Mouse (Mus musculus) gastrocnemius, postnatal 36 days (tissue): ENCODE measurements around the gene Hoxd9. TPM values are rescaled to one million over a fixed set of nuclear protein-coding genes. Genes with fewer than 3 reads are reported as not detected.

ENCODE experiments used
- DNase-seq, 2 experiments: peaks; one replicate each; pipeline ENCODE4 v3.0.0; 2022
- intact Hi-C: fragments of 180-260 bp; cut with DNase I; formaldehyde crosslinking; loops from one replicate; pipeline ENCODE4 v1.15.1; 2025
- total RNA-seq, 2 experiments: library from RNA; stranded (reverse); gene quantifications; 2 replicates each; pipeline ENCODE4 v1.2.3; 2021

Hoxd9 gene
- total RNA-seq, 2 experiments from 2014 or later: 16.7 to 16.8 TPM

GRCm38 (mm10) chr2:74726551-74726950 is 29.0 kb downstream of the Hoxd9 start, which contains the start of gene Gm28230:
Gene Gm28230, plus strand, starts transcription at chr2:74726728.
- DNase-seq: no peak
- intact Hi-C loops: no loop called here

DNA sequence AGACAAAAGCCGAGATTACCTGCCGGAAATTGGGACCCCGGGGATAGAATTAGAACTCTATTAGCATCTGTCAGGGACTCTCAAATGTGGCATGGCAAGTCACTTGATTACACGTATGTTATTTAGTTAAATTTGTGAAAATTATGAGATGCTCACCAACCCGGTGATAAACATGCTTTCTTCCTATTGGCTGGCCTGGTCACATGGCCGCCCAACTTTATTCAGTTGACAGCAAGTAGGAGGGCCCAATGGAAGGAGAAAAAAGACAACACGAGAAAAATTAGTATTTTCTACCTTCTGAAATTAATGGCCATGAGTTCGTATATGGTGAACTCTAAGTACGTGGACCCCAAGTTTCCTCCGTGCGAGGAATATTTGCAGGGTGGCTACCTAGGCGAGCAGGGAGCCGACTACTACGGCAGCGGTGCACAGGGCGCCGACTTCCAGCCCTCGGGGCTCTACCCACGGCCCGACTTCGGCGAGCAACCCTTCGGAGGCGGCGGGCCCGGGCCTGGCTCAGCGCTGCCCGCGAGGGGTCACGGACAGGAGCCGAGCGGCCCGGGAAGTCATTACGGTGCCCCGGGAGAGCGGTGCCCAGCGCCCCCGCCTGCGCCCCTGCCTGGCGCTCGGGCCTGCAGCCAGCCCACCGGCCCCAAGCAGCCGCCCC is 29.6 kb downstream of the Hoxd9 start:
- DNase-seq: no peak
- intact Hi-C loops: no loop called here

GRCm38 (mm10) chr2:74727640-74728302 is 30.2 kb downstream of the Hoxd9 start:
- intact Hi-C loops: no loop called here
- no peak for DNase-seq

DNA sequence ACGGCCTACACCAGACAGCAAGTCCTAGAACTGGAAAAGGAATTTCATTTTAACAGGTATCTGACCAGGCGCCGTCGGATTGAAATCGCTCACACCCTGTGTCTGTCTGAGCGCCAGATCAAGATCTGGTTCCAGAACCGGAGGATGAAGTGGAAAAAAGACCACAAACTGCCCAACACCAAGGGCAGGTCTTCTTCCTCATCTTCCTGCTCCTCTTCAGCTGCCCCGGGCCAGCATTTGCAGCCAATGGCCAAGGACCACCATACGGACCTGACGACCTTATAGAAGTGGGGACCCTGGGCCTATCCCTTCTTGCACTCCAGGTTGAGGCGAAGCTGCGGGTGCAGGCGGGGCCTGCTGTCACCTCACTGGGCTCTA is 30.8 kb downstream of the Hoxd9 start:
- DNase-seq: no peak
- intact Hi-C loops: no loop called here

GRCm38 (mm10) chr2:74730331-74730730 is 32.8 kb downstream of the Hoxd9 start:
- intact Hi-C loops: no loop called here
- no peak for DNase-seq

DNA sequence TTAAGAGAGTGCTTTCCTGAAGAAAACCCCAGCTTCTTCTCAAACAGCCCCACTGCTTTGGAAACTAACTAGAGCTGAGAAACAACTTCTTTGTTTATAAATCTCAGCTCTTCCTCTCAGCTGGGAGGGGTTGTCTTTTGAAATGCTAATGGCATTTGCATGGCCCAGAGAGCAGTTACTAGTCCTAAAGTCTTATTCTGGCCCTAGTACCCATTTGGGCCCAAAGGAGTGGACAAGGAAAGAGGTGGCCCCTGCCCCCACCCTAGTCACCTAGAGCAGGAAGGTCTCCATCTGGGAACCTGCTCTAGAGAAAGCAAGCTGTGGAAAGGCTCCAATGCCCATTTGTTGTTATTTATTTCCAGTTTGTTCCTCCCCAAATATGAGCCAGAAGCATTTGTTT is 33.5 kb downstream of the Hoxd9 start:
- intact Hi-C loops: no loop called here
- DNase-seq: no peak

DNA sequence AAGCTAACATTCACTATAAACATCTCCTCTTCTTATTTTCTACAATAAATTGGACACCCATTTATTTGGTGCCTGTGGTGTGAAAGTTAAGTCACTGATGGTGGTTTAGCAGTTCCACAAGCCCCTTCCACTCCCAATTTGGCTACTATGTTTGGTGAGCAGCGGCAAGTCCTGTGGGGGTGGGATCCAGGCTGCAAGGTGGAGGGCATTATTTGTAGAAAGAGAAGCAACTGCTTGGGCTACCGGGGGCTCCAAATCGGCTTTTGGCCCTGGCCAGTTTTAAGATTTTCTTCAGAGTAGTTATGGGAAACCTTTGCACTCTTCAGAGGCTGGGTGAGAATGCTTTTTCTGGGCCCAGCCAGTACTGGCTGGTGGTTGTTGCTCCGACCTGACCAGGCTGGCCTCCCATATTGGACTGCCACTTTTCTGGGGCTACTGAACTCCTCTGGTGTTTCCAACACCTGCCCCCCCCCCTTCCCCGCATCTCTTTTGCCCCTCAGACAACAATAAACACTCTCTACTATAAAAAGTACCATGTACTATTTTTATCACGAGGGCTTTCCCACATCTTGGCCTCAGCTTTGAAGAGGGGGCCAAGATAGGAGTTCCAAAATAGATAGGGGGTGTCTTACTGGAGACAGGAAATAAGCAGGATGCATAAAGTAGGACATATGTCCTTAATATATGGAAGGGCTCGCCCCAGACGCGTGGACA is 34.4 kb downstream of the Hoxd9 start:
- intact Hi-C loops: no loop called here
- no peak for DNase-seq

- no peak for DNase-seq
- intact Hi-C loops: no loop called here
Measured at GRCm38 (mm10) chr2:74732513-74733316, 35.2 kb downstream of the Hoxd9 start.

- DNase-seq: no peak
- intact Hi-C loops: no loop called here
Measured at GRCm38 (mm10) chr2:74733317-74733661, 35.8 kb downstream of the Hoxd9 start.

GRCm38 (mm10) chr2:74733765-74734164 is 36.2 kb downstream of the Hoxd9 start:
- DNase-seq: no peak
- intact Hi-C loops: no loop called here

GRCm38 (mm10) chr2:74734451-74734850 is 36.9 kb downstream of the Hoxd9 start:
- intact Hi-C loops: no loop called here
- no peak for DNase-seq

GRCm38 (mm10) chr2:74734996-74735811 is 37.7 kb downstream of the Hoxd9 start:
- no peak for DNase-seq
- intact Hi-C loops: no loop called here

DNA sequence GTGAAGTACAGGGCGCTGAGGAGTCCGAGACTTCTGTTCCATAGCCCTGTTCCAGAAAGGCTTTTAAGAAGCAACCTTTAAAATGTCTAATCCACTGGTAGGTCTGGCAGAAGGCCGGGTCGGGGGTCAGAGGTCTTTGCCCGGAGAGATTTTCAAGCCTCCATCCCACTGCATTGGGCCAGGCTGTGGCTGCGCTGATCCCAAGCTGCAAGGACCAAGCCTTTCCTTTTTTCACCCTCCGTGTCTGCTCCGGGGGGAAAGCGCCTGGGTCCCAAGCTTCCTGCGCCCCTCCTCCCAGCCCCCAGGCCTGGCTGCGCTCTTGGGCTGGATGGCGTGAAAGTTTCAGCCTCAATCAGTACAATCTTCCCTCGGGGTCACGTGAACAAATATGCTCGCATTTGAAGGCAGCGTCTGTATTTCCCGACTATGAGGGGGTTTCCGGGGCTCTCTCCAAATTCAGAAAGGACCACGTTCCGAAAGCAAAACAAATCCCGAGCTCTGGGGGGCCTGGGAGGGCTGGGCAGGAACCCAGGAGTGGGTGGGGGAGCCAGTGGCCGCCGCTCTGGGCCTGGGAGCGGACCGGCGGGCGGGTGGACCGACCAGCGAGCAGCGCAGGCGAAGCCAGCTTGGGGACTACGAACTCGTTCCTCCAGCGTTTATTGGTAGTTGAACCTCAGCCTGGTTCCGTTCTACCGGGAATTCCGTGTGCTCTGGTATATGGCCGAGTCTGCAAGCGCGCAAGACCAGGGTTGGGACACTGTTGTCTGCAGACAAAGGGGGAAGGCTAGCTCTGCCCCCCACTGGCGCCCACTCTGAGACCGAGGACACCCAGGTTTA is 38.5 kb downstream of the Hoxd9 start:
- DNase-seq: no peak
- intact Hi-C loops: no loop called here

DNA sequence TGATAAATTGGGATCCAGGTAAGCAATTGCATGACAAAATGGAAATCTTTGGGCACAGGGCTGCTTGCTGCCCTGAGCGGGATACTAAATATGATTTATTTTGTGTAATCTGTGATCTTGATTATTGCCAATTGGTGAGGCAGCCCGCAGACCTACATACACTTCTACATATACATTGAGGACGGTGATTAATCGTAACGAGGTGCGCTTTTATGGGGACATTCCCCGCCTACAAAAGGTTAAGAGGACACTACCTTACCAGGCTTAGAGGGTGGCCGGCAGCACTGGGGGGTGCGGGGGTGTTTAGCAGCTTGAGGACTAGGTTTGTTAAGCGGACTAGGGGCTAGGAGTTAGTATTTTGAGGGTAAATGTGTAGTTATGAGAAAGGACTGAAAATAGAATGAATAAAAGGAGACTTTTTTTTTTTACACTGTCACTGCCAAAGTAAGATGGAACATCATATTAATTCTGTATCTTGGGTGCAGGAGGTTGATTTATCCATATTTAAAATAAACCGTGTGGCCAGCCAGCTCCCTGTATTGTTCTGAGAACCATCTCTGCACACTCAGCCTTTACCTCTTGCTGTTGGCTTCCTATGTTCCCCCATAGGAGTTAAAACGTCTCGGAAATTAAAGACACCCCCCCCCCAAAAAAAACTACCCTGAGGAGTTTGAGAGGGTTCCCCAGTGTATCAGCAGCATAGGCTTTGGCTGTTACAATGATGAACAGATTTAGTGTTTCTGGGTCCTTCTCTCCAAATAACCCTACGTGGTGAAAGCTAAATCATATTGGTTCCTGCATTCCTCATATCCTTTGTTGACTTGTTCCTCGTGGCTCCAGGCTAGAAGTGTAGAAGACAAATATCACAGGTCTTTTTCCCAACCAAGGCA is 39.4 kb downstream of the Hoxd9 start:
- intact Hi-C loops: no loop called here

GRCm38 (mm10) chr2:74737578-74738070 is 40.1 kb downstream of the Hoxd9 start:
- intact Hi-C loops: no loop called here
- no peak for DNase-seq

More for the DNA sequence above, 39.4 kb downstream of the Hoxd9 start:
- no peak for DNase-seq

DNA sequence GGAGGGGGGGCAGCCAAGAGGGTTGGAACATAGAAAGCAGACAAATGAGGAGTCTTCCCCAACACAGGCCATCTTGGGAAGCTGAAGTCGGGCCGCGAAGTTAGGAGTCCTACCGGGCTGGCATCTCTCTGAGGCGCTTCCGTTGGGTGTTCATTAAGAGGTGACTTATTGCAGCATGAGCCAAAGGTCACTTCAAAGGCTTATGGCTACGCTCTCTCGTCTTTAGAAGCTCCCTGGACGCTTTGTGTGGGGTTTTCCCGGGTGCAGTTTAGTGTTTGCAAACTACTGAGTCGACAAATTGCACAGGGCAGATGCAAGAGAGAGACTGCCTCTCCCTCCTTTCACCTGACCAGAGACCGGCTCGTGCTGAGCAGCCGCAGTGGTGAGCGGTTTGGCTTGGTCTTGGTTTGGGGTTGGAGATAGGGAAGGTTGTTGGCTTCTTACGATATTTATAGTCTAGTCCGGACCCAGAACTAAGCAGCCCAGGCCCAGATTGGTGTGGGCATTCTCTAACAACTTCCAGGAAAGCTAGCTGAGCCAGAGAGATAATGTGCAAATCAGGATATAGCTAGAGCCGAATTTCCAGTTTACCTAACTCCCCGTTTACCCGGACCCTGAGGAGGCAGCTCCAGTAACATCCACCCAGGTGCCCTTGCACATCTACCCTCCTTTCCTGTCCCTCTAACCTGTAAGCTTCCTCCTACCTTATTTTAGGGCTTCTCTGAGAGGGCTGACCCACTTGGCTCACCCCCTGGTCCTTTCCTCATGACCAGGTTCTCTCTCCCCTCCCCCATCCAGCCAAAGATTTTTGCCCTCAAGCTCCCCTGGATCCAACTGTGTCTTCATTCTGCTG is 41.3 kb downstream of the Hoxd9 start:
- intact Hi-C loops: no loop called here
- no peak for DNase-seq

GRCm38 (mm10) chr2:74739476-74739800 is 41.9 kb downstream of the Hoxd9 start:
- intact Hi-C loops: no loop called here
- no peak for DNase-seq
